Mouse (Mus musculus): ENCODE measurements around the gene Arhgap10. TPM values are rescaled to one million over a fixed set of nuclear protein-coding genes. Genes with fewer than 3 reads are reported as not detected.

Gene Arhgap10
- polyA plus RNA-seq, 1 experiment from 2014 or later = 19.7 TPM

DNA sequence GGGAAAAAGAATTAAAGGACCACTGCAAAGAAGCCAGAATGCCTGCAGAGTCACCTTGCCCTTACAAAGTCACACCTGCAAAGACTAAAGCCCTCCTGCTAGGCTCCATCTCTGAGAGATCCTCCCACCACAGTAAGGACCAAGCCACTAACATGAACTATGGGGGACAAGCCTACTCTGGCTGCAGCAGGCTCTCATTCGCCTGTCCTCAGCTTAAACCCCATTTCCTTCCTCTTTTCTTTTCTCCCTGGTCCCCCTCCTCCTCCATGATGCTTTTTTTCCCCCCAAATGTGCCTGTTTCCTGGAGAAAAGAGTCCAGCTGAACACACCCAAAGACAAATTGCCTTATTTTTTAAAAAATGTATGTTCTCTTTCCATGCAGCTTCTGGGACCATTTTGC is 21.5 kb downstream of the Arhgap10 start:
- no peaks in the 10 kb centered on the region for H3K9me3 ChIP-seq (ENCODE audit: control insufficient read depth)
- no peak overlapping the region for H3K27ac ChIP-seq (ENCODE audit: low read depth, low read length)
- H3K27me3 ChIP-seq (replicated peaks; ENCODE audit: control insufficient read depth, insufficient read depth, low read length) = no peaks in the 10 kb centered on the region
- WGBS = 89% methylated on average over 1 of the region's 1 CpGs
- no peaks in the 10 kb centered on the region for H3K36me3 ChIP-seq (ENCODE audit: control insufficient read depth, insufficient read depth)
- H3K9ac ChIP-seq (ENCODE audit: low read depth, low read length) = no peak overlapping the region
- TF ChIP-seq CTCF (IDR thresholded peaks at IDR 0.05; ENCODE audit: low read depth) = no peak
- H3K4me1 ChIP-seq (replicated peaks; ENCODE audit: control insufficient read depth, insufficient read depth, low read length) = 0 out of 2 replicates have a peak, but pooled peaks cover 4% of the 10 kb centered on the region
- no peak overlapping the region for H3K4me2 ChIP-seq (replicated peaks; ENCODE audit: low read depth)
- no peak overlapping the region for H3K4me3 ChIP-seq (ENCODE audit: low read depth, low read length)
- no peak for ATAC-seq

DNA sequence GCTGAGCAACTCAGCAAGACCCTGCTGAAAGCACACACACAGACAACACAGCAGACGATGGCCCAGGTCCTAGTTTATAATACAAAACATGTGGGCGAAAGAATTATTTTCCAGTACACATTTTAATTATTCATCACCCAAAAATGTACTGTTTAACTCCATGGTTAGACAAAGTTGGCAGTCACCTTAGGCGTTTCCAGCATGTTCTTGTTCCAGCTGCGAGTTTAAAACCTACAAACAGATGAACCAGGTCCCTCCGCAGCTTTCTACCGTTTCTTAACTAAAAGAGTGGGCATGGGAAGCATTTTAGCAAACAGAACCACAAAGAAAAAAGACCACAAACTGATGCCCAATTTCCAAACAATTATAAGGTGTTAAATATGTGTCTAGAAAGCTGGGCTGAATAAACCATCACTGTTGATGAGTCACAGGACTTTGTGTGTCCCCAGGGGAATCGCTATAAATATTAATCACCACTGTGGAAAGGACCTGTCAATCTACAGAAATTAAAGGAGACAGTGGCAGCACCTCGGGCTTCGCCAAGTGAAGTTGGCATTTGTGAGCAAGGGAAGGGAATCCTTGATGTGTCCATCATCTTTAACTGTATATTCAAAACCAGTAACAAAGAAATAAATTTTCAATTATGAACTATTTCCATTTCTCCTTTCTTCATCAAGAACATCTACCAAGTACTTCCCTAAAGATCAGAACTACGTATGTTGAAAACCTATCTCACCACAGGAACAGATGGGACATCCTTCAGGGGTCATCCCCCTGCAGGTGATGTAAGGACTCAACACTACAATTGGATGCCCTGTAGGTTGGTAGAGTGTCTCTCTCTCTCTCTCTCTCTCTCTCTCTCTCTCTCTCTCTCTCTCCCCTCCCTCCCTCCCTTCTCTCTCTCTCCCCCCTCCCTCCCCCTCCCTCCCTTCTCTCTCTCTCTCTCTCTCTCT is 23.1 kb downstream of the Arhgap10 start:
- Histone ChIP-seq H3K9ac (ENCODE audit: low read depth, low read length) (no peak overlapping the region), H3K4me2 (replicated peaks; ENCODE audit: low read depth) (no peak overlapping the region), H3K9me3 (ENCODE audit: control insufficient read depth) (no peaks in the 10 kb centered on the region), H3K4me1 (replicated peaks; ENCODE audit: control insufficient read depth, insufficient read depth, low read length) (0 out of 2 replicates have a peak, but pooled peaks cover 4% of the 10 kb centered on the region), H3K27ac (ENCODE audit: low read depth, low read length) (no peak overlapping the region), H3K36me3 (ENCODE audit: control insufficient read depth, insufficient read depth) (no peaks in the 10 kb centered on the region), H3K4me3 (ENCODE audit: low read depth, low read length) (no peak overlapping the region), H3K27me3 (replicated peaks; ENCODE audit: control insufficient read depth, insufficient read depth, low read length) (no peaks in the 10 kb centered on the region)
- TF ChIP-seq CTCF (IDR thresholded peaks at IDR 0.05; ENCODE audit: low read depth) = no peak
- 83% methylated on average over 10 of the region's 10 CpGs for WGBS
- no peak for ATAC-seq

DNA sequence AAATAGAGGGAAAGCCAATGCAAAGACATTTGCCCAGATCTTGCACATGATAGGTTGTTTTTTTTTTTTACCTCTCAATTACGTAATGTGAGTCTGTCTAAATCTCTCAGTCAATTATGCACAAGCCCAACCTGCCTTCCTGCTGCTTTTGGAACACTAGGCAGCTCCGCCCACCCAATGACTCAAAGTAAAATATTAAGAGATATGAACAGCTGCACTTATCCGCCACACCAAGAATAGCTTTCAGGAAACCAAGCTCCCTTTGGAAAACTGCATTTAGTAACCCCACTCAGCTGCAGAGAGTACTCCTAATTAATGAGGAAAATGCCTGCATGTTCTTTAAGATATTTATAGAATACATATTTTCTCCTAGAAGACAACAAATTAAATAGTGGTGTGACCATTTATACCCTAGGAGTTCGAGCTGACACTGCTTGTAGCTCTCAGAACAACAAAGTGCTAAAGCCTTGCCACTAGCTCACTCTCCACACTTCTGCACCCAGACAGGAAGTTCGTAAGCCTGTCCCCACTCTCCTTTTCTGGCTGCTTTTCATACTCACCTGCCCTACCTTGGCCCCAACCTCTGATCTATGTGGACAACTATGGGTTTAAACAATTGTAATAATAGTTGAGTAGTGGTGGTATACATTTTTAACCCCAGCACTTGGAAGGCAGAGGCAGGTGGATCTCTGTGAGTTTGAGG is 25.2 kb downstream of the Arhgap10 start:
- Histone ChIP-seq H3K36me3 (ENCODE audit: control insufficient read depth, insufficient read depth) (no peaks in the 10 kb centered on the region), H3K27me3 (replicated peaks; ENCODE audit: control insufficient read depth, insufficient read depth, low read length) (no peaks in the 10 kb centered on the region), H3K4me2 (replicated peaks; ENCODE audit: low read depth) (no peak overlapping the region), H3K4me3 (ENCODE audit: low read depth, low read length) (no peak overlapping the region), H3K27ac (ENCODE audit: low read depth, low read length) (no peak overlapping the region), H3K9me3 (ENCODE audit: control insufficient read depth) (no peaks in the 10 kb centered on the region), H3K4me1 (replicated peaks; ENCODE audit: control insufficient read depth, insufficient read depth, low read length) (0 out of 2 replicates have a peak, but pooled peaks cover 4% of the 10 kb centered on the region), H3K9ac (ENCODE audit: low read depth, low read length) (no peak overlapping the region)
- no peak for ATAC-seq
- WGBS = 33% methylated on average over 5 of the region's 5 CpGs
- no peak for TF ChIP-seq CTCF (IDR thresholded peaks at IDR 0.05; ENCODE audit: low read depth)

DNA sequence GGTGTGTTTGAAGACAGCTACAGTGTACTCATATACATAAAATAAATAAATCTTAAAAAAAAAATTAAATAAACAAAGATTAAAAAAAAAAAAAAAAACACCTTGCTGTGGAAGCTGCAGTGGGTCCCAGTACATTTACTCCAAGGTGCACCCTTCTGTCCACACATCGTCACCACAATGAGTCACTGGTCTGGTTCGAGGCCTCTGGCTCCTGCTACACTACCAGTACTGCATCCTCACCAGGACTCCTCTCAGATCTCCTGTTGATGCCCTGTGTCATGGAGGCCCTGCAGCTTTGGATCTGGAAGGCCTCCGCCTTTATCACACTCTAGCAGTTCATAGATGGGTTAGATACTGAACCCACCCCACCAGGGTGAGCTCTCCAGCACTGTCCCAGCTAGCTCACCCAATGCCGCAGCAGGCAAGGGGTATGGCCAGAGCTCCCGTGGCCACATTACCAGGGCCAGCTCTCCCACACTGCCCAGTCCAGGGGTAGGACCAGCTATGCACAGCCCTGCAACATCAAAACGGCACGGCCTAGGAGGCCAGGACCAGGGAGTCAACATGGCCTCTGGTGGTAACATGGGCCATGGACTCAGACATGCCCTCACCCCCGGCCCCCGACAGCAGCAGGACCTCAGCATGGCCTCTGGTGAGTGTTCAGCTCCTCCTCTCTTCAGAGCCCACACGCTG is 26.4 kb downstream of the Arhgap10 start:
- no peak for TF ChIP-seq CTCF (IDR thresholded peaks at IDR 0.05; ENCODE audit: low read depth)
- Histone ChIP-seq H3K9me3 (ENCODE audit: control insufficient read depth) (no peaks in the 10 kb centered on the region), H3K4me1 (replicated peaks; ENCODE audit: control insufficient read depth, insufficient read depth, low read length) (0 out of 2 replicates have a peak, but pooled peaks cover 4% of the 10 kb centered on the region), H3K36me3 (ENCODE audit: control insufficient read depth, insufficient read depth) (no peaks in the 10 kb centered on the region), H3K9ac (ENCODE audit: low read depth, low read length) (no peak overlapping the region), H3K27me3 (replicated peaks; ENCODE audit: control insufficient read depth, insufficient read depth, low read length) (no peaks in the 10 kb centered on the region), H3K4me2 (replicated peaks; ENCODE audit: low read depth) (no peak overlapping the region), H3K27ac (ENCODE audit: low read depth, low read length) (no peak overlapping the region), H3K4me3 (ENCODE audit: low read depth, low read length) (no peak overlapping the region)
- WGBS = 93% methylated on average over 10 of the region's 10 CpGs
- ATAC-seq = no peak

DNA sequence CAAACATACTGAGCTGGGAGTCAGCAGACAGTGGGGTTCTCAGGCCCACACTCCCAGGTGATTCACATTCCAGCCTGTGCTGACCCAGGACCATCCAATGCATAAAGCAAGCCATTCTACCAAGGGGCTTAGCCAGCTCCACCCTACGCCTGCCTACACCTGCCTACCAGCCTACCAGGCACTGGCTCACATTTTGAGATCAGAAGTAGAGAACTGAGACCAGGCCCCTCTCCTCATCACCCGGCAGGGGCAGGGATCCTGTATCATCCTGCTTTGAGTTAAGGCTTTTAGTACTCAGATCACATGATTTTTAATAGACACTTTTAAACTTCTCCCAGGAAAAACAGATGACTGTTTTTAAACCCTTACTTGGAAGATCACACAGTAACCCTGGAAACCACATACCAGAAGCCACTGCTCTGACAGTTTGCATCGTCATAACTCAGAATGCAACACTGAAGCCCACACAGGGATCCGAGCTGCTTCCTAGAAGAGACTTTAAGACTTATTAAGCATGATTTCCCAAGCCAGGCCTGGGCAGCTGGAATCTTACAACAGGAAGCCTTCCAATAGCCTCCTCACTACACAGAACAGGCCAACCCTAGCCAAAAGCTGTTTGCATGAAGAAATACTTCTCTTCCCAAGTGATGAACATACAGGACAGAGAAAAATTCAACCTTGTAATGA is 27.5 kb downstream of the Arhgap10 start:
- Histone ChIP-seq H3K27me3 (replicated peaks; ENCODE audit: control insufficient read depth, insufficient read depth, low read length) (no peaks in the 10 kb centered on the region), H3K4me1 (replicated peaks; ENCODE audit: control insufficient read depth, insufficient read depth, low read length) (0 out of 2 replicates have a peak, but pooled peaks cover 4% of the 10 kb centered on the region), H3K4me2 (replicated peaks; ENCODE audit: low read depth) (no peak overlapping the region), H3K27ac (ENCODE audit: low read depth, low read length) (peak overlapping the region; percentile 35), H3K9ac (ENCODE audit: low read depth, low read length) (no peak overlapping the region), H3K9me3 (ENCODE audit: control insufficient read depth) (no peaks in the 10 kb centered on the region), H3K36me3 (ENCODE audit: control insufficient read depth, insufficient read depth) (no peaks in the 10 kb centered on the region), H3K4me3 (ENCODE audit: low read depth, low read length) (no peak overlapping the region)
- ATAC-seq = peak; percentile 55
- no peak for TF ChIP-seq CTCF (IDR thresholded peaks at IDR 0.05; ENCODE audit: low read depth)
- WGBS = 50% methylated on average over 4 of the region's 4 CpGs
